Mouse (Mus musculus) forebrain, postnatal 0 days (tissue): ENCODE data around the gene Abtb1. TPM values are rescaled to one million over a fixed set of nuclear protein-coding genes. Genes with fewer than 3 reads are reported as not detected.
A peak's percentile ranks its signal among the peaks of the same experiment; 100 is the strongest.

Source experiments
- ATAC-seq: fragments of 200-750 bp; cut with Nextera tagmentation; 2 replicates; pipeline ENCODE4 v1.8.0; 2017; ENCODE audit warnings: mild to moderate bottlenecking, moderate library complexity
- DNase-seq: peaks from one replicate; pipeline ENCODE4 v3.0.0-alpha.2; 2015
- H3K27ac ChIP-seq: fragments of 300-500 bp; sonication (generic); 2 replicates; pipeline ENCODE4 v1.5.1; 2014; ENCODE audit warnings: low read depth, mild to moderate bottlenecking, antibody characterized with exemption, low read length, moderate library complexity, mixed read lengths
- H3K27me3 ChIP-seq: fragments of 300-500 bp; sonication (generic); 2 replicates; pipeline ENCODE4 v1.6.1; 2014; ENCODE audit warnings: mild to moderate bottlenecking, low read length, mixed read lengths; ENCODE audit not compliant: insufficient read depth
- H3K36me3 ChIP-seq: fragments of 300-500 bp; sonication (generic); 2 replicates; pipeline ENCODE4 v1.6.1; 2014; ENCODE audit warnings: mild to moderate bottlenecking, moderate library complexity; ENCODE audit not compliant: insufficient read depth
- H3K4me1 ChIP-seq: fragments of 300-500 bp; sonication (generic); 2 replicates; pipeline ENCODE4 v1.6.1; 2014; ENCODE audit warnings: antibody characterized with exemption; ENCODE audit not compliant: insufficient read depth
- H3K4me2 ChIP-seq: fragments of 300-500 bp; sonication (generic); 2 replicates; pipeline ENCODE4 v1.6.1; 2014; ENCODE audit warnings: low read depth, mild to moderate bottlenecking, moderate library complexity
- H3K4me3 ChIP-seq: fragments of 300-500 bp; sonication (generic); 2 replicates; pipeline ENCODE4 v1.5.1; 2014; ENCODE audit warnings: low read depth, low read length, mixed read lengths
- H3K9ac ChIP-seq: fragments of 300-500 bp; sonication (generic); 2 replicates; pipeline ENCODE4 v1.6.1; 2014; ENCODE audit warnings: mild to moderate bottlenecking
- H3K9me3 ChIP-seq: fragments of 300-500 bp; sonication (generic); 2 replicates; pipeline ENCODE4 v1.6.1; 2016; ENCODE audit warnings: low read length
- CTCF ChIP-seq: sonication (generic); IDR thresholded peaks from 2 replicates; pipeline ENCODE4 v1.5.1; 2016; ENCODE audit warnings: antibody characterized with exemption, control low read depth, low read depth
- WGBS: fragments of 180-500 bp; shearing (Covaris S2); extraction: QIAGEN DNeasy Blood & Tissue Kit; methylation state at CpG from one replicate; pipeline ENCODE4 v1.1.7; 2014; 5-methylcytosine and 5-hydroxymethylcytosine counted together
- polyA plus RNA-seq: library from polyadenylated mRNA; unstranded; fragments of >200 nt; fragmentation: Nextera tagmentation; extraction: Ambion mirVana; gene quantifications from 2 replicates; pipeline ENCODE4 v1.2.1, GENCODE M21; 2015
- total RNA-seq: library from RNA; depleted of rRNA; stranded (reverse); fragments of >200 nt; gene quantifications from 2 replicates; pipeline ENCODE4 v1.2.3, GENCODE M21; 2014

Abtb1 gene
- total and polyA plus RNA-seq, 2 experiments from 2014 or later = 30.4 to 50.5 TPM

- ATAC-seq (no peak), DNase-seq (peak; percentile 83)
- Histone ChIP-seq H3K27ac (peak overlapping the region; percentile 22; the same call in 1 of the 2 replicates), H3K4me3 (no peak overlapping the region), H3K4me1 (peaks cover 23% of the 10 kb centered on the region), H3K4me2 (peak overlapping the region; percentile 80), H3K27me3 (no peaks in the 10 kb centered on the region), H3K9me3 (no peaks in the 10 kb centered on the region), H3K9ac (no peak overlapping the region), H3K36me3 (peaks cover 9% of the 10 kb centered on the region; the same call in 1 of the 2 replicates)
- no peak for TF ChIP-seq CTCF
- 13% methylated on average over 8 of the region's 8 CpGs for WGBS
These were observed 29.8 kb upstream of the Abtb1 start for GRCm38 (mm10) chr6:88871546-88871945.

- no peak for DNase-seq
These were observed 28.8 kb upstream of the Abtb1 start for GRCm38 (mm10) chr6:88870594-88870993.

GRCm38 (mm10) chr6:88869459-88869858 lies 27.7 kb upstream of the Abtb1 start:
- no peak overlapping the region for H3K27ac ChIP-seq
- no peak overlapping the region for H3K4me3 ChIP-seq
- DNase-seq (no peak), ATAC-seq (no peak)
- no peak for TF ChIP-seq CTCF
- WGBS = 88% methylated on average over 7 of the region's 7 CpGs
- no peaks in the 10 kb centered on the region for H3K27me3 ChIP-seq
- no peak overlapping the region for H3K4me2 ChIP-seq
- H3K9me3 ChIP-seq = no peaks in the 10 kb centered on the region
- peaks cover 22% of the 10 kb centered on the region for H3K36me3 ChIP-seq
- peaks cover 23% of the 10 kb centered on the region for H3K4me1 ChIP-seq
- H3K9ac ChIP-seq = no peak overlapping the region

More at GRCm38 (mm10) chr6:88870594-88870993, 28.8 kb upstream of the Abtb1 start:
- Histone ChIP-seq H3K4me3 (no peak overlapping the region), H3K4me2 (0 out of 2 replicates have a peak overlapping the region, but pooled peaks have one; percentile 2), H3K27me3 (no peaks in the 10 kb centered on the region), H3K9me3 (no peaks in the 10 kb centered on the region), H3K27ac (peak overlapping the region; percentile 22; the same call in 1 of the 2 replicates), H3K36me3 (peaks cover 13% of the 10 kb centered on the region), H3K4me1 (peaks cover 23% of the 10 kb centered on the region), H3K9ac (no peak overlapping the region)
- ATAC-seq = no peak
- TF ChIP-seq CTCF = no peak
- 20% methylated on average over 4 of the region's 4 CpGs for WGBS

GRCm38 (mm10) chr6:88865704-88866103 lies 23.9 kb upstream of the Abtb1 start:
- H3K4me3 ChIP-seq = no peak overlapping the region
- TF ChIP-seq CTCF = no peak
- H3K4me2 ChIP-seq = no peak overlapping the region
- ATAC-seq (no peak), DNase-seq (no peak)
- WGBS = 86% methylated on average over 7 of the region's 7 CpGs
- H3K9me3 ChIP-seq = no peaks in the 10 kb centered on the region
- peaks cover 9% of the 10 kb centered on the region; the same call in 1 of the 2 replicates for H3K4me1 ChIP-seq
- H3K36me3 ChIP-seq = peaks cover 55% of the 10 kb centered on the region
- no peaks in the 10 kb centered on the region for H3K27me3 ChIP-seq
- H3K9ac ChIP-seq = no peak overlapping the region
- H3K27ac ChIP-seq = no peak overlapping the region

GRCm38 (mm10) chr6:88860914-88861313 lies 19.1 kb upstream of the Abtb1 start:
- DNase-seq (peak; percentile 57), ATAC-seq (peak; percentile 75)

GRCm38 (mm10) chr6:88858341-88858740 lies 16.6 kb upstream of the Abtb1 start:
- no peak for TF ChIP-seq CTCF
- no peaks in the 10 kb centered on the region for H3K9me3 ChIP-seq
- H3K27me3 ChIP-seq = no peaks in the 10 kb centered on the region
- H3K36me3 ChIP-seq = peaks cover 74% of the 10 kb centered on the region
- 79% methylated on average over 7 of the region's 7 CpGs for WGBS
- H3K4me1 ChIP-seq = no peaks in the 10 kb centered on the region
- H3K4me3 ChIP-seq = no peak overlapping the region
- no peak overlapping the region for H3K27ac ChIP-seq
- ATAC-seq (no peak), DNase-seq (no peak)
- no peak overlapping the region for H3K9ac ChIP-seq
- no peak overlapping the region for H3K4me2 ChIP-seq

More at GRCm38 (mm10) chr6:88860914-88861313, 19.1 kb upstream of the Abtb1 start:
- Histone ChIP-seq H3K9me3 (no peaks in the 10 kb centered on the region), H3K4me3 (no peak overlapping the region), H3K27ac (no peak overlapping the region), H3K27me3 (no peaks in the 10 kb centered on the region), H3K9ac (no peak overlapping the region), H3K36me3 (peaks cover 76% of the 10 kb centered on the region), H3K4me1 (no peaks in the 10 kb centered on the region), H3K4me2 (no peak overlapping the region)
- TF ChIP-seq CTCF = peak; percentile 82
- 14% methylated on average over 2 of the region's 2 CpGs for WGBS

- Histone ChIP-seq H3K4me1 (no peaks in the 10 kb centered on the region), H3K4me3 (no peak overlapping the region), H3K4me2 (no peak overlapping the region), H3K9ac (no peak overlapping the region), H3K27ac (no peak overlapping the region), H3K9me3 (no peaks in the 10 kb centered on the region), H3K36me3 (peaks cover 73% of the 10 kb centered on the region), H3K27me3 (no peaks in the 10 kb centered on the region)
- WGBS = 88% methylated on average over 6 of the region's 6 CpGs
- no peak for DNase-seq
- ATAC-seq = no peak
- no peak for TF ChIP-seq CTCF
These were observed 16.0 kb upstream of the Abtb1 start for GRCm38 (mm10) chr6:88857830-88858229.

GRCm38 (mm10) chr6:88857249-88857648 lies 15.5 kb upstream of the Abtb1 start:
- ATAC-seq (no peak), DNase-seq (no peak)
- Histone ChIP-seq H3K9me3 (no peaks in the 10 kb centered on the region), H3K4me3 (no peak overlapping the region), H3K4me2 (no peak overlapping the region), H3K27ac (no peak overlapping the region), H3K27me3 (no peaks in the 10 kb centered on the region), H3K4me1 (no peaks in the 10 kb centered on the region), H3K9ac (no peak overlapping the region), H3K36me3 (peaks cover 75% of the 10 kb centered on the region)
- WGBS = 43% methylated on average over 9 of the region's 9 CpGs
- peak; percentile 20; the same call in 1 of the 2 replicates for TF ChIP-seq CTCF
